Mouse (Mus musculus) cerebellum, adult 2 months (tissue): Measurements from ENCODE around the gene Sim1.

ENCODE experiments used
- CTCF ChIP-seq: fragments of 200-500 bp; IDR thresholded peaks from 2 replicates; pipeline ENCODE4 v1.5.1; 2011; ENCODE audit warnings: low read depth, mild to moderate bottlenecking, control low read depth, low read length, moderate library complexity, borderline replicate concordance; ENCODE audit not compliant: insufficient read depth
- POLR2A ChIP-seq: fragments of 200-500 bp; IDR thresholded peaks from 2 replicates; pipeline ENCODE4 v1.6.1; 2011; ENCODE audit warnings: low read length, control low read depth, borderline replicate concordance; ENCODE audit not compliant: insufficient read depth

DNA sequence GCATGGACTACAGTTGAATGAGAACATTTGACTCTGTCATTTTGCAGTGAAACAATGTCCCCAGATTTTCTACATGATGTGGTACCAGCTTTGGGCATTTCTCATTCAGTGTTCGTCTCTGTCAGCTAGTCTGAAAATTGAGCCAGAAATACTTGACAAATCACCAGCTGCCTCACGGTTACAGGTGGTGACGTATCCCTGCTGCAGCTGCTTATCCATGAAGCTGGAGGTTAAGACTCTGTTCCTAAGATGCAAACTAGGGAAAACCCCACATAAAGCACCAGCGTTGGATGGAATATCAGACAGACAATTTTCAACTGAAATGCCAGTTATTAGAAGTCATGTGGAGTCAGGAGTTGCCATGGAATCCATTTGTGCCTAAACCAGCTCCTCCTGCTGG is 8.2 kb upstream of the Sim1 start:
- TF ChIP-seq CTCF (no peak), POLR2A (no peak)
